Mouse (Mus musculus) ZHBTc4 (cell line): ENCODE results near the gene App.

ENCODE experiments used
- DNase-seq: peaks from one replicate; pipeline ENCODE4 v3.0.0-alpha.2; 2011; ENCODE audit warnings: low read depth, low spot score

App gene

GRCm38 (mm10) chr16:85173373-85174081, at the start of gene App:
TSS of gene App (minus strand) at chr16:85173766.
- DNase-seq: peak; percentile 91

GRCm38 (mm10) chr16:85215846-85216245, 42.3 kb upstream of the App start:
- DNase-seq: no peak

GRCm38 (mm10) chr16:85215173-85215572, 41.6 kb upstream of the App start:
- no peak for DNase-seq

GRCm38 (mm10) chr16:85195622-85196021, 22.1 kb upstream of the App start:
- no peak for DNase-seq

GRCm38 (mm10) chr16:85195167-85195566, 21.6 kb upstream of the App start:
- no peak for DNase-seq

- DNase-seq: no peak
Measured at GRCm38 (mm10) chr16:85181502-85181901, 7.9 kb upstream of the App start.

- DNase-seq: peak; percentile 11
Measured at GRCm38 (mm10) chr16:85180710-85181109, 7.1 kb upstream of the App start.

GRCm38 (mm10) chr16:85176666-85177065, 3.1 kb upstream of the App start:
- DNase-seq: peak; percentile 45

- DNase-seq: peak; percentile 75
Measured at GRCm38 (mm10) chr16:85172571-85173372, 794 bp downstream of the App start.

GRCm38 (mm10) chr16:85171976-85172570, 1.5 kb downstream of the App start:
- peak; percentile 53 for DNase-seq

- DNase-seq: no peak
Measured at GRCm38 (mm10) chr16:85170826-85171510, 2.6 kb downstream of the App start.

GRCm38 (mm10) chr16:85168821-85169220, 4.7 kb downstream of the App start:
- peak; percentile 7 for DNase-seq

GRCm38 (mm10) chr16:85166205-85166604, 7.4 kb downstream of the App start:
- DNase-seq: no peak

- no peak for DNase-seq
Measured at GRCm38 (mm10) chr16:85165631-85166030, 7.9 kb downstream of the App start.

GRCm38 (mm10) chr16:85165177-85165576, 8.4 kb downstream of the App start:
- no peak for DNase-seq

GRCm38 (mm10) chr16:85162779-85163178, 10.8 kb downstream of the App start:
- DNase-seq: no peak

GRCm38 (mm10) chr16:85160140-85160539, 13.4 kb downstream of the App start:
- DNase-seq: peak; percentile 16

GRCm38 (mm10) chr16:85157796-85158546, 15.6 kb downstream of the App start:
- DNase-seq: no peak

- no peak for DNase-seq
Measured at GRCm38 (mm10) chr16:85157156-85157555, 16.4 kb downstream of the App start.

GRCm38 (mm10) chr16:85155836-85156235, 17.7 kb downstream of the App start:
- no peak for DNase-seq

- DNase-seq: no peak
Measured at GRCm38 (mm10) chr16:85152457-85152856, 21.1 kb downstream of the App start.
